Mouse (Mus musculus) gastrocnemius, postnatal 36 days (tissue): ENCODE data around the gene Alg9. TPM values are rescaled to one million over a fixed set of nuclear protein-coding genes. Genes with fewer than 3 reads are reported as not detected.

ENCODE experiments used
- DNase-seq, 2 experiments: peaks; one replicate each; pipeline ENCODE4 v3.0.0; 2022
- intact Hi-C: fragments of 180-260 bp; cut with DNase I; formaldehyde crosslinking; loops from one replicate; pipeline ENCODE4 v1.15.1; 2025
- total RNA-seq, 2 experiments: library from RNA; stranded (reverse); gene quantifications; 2 replicates each; pipeline ENCODE4 v1.2.3; 2021

Alg9 gene
- total RNA-seq, 2 experiments from 2014 or later = 7.1 to 10.2 TPM

GRCm38 (mm10) chr9:50873210-50873609, 98.4 kb downstream of the Alg9 start:
- DNase-seq = no peak
- intact Hi-C loops = no loop called here

- DNase-seq = no peak
- intact Hi-C loops = no loop called here
Observed at GRCm38 (mm10) chr9:50874031-50874430, 99.2 kb downstream of the Alg9 start.

- intact Hi-C loops = no loop called here
- DNase-seq = no peak
Observed at GRCm38 (mm10) chr9:50875470-50875869, 100.7 kb downstream of the Alg9 start.

GRCm38 (mm10) chr9:50876287-50876686, 101.5 kb downstream of the Alg9 start:
- DNase-seq = no peak
- intact Hi-C loops = no loop called here

- intact Hi-C loops = no loop called here
- DNase-seq = no peak
Observed at GRCm38 (mm10) chr9:50877431-50877830, 102.6 kb downstream of the Alg9 start.

GRCm38 (mm10) chr9:50882183-50882582, 107.4 kb downstream of the Alg9 start:
- no peak for DNase-seq
- intact Hi-C loops = no loop called here

GRCm38 (mm10) chr9:50884093-50884492, 109.3 kb downstream of the Alg9 start:
- peak in 1 of 2 experiments; percentile 23 for DNase-seq
- intact Hi-C loops = no loop called here

- intact Hi-C loops = no loop called here
- DNase-seq = peak; percentile 64 to 68
Observed at GRCm38 (mm10) chr9:50884741-50885599, 110.2 kb downstream of the Alg9 start.

- intact Hi-C loops = no loop called here
- peak; percentile 32 to 35 for DNase-seq
Observed at GRCm38 (mm10) chr9:50885600-50885987, 110.8 kb downstream of the Alg9 start.

- no peak for DNase-seq
- intact Hi-C loops = no loop called here
Observed at GRCm38 (mm10) chr9:50886870-50887269, 112.1 kb downstream of the Alg9 start.

- no peak for DNase-seq
- intact Hi-C loops = no loop called here
Observed at GRCm38 (mm10) chr9:50887351-50887750, 112.5 kb downstream of the Alg9 start.

GRCm38 (mm10) chr9:50889211-50889610, 114.4 kb downstream of the Alg9 start:
- DNase-seq = no peak

GRCm38 (mm10) chr9:50889964-50890363, 115.1 kb downstream of the Alg9 start:
- no peak for DNase-seq
- intact Hi-C loops = no loop called here

More at GRCm38 (mm10) chr9:50889211-50889610, 114.4 kb downstream of the Alg9 start:
- intact Hi-C loops = no loop called here

- intact Hi-C loops = no loop called here
- DNase-seq = no peak
Observed at GRCm38 (mm10) chr9:50890494-50891090, 115.8 kb downstream of the Alg9 start.

Other genes starting within 250 kb of the Alg9 start
- gene Pts, start 246.3 kb upstream of the Alg9 start, total RNA-seq = 10 to 100 TPM in 1 of 2 experiments, 1 to 10 TPM in 1; 9.5 to 10.0 TPM
- gene Il18, start 220.2 kb upstream of the Alg9 start, total RNA-seq = 1 to 10 TPM in 1 of 2 experiments, under 1 TPM in 1; 0.87 to 1.4 TPM
- under 1 TPM in 1 of 2 experiments, not detected in 1; 0.36 TPM for gene Bco2, start 219.8 kb upstream of the Alg9 start, total RNA-seq
- gene Tex12, start 213.7 kb upstream of the Alg9 start, total RNA-seq = not detected
- gene Sdhd, start 171.2 kb upstream of the Alg9 start, total RNA-seq = 100 to 1,000 TPM; 313 to 336 TPM
- gene Timm8b, start 171.1 kb upstream of the Alg9 start, total RNA-seq = 100 to 1,000 TPM; 184 to 202 TPM
- gene Pih1d2, start 157.7 kb upstream of the Alg9 start, total RNA-seq = under 1 TPM in 1 of 2 experiments, not detected in 1; 0.96 TPM
- gene Nkapd1, start 157.6 kb upstream of the Alg9 start, total RNA-seq = 10 to 100 TPM in 1 of 2 experiments, 1 to 10 TPM in 1; 8.1 to 11.4 TPM
- 100 to 1,000 TPM; 207 to 232 TPM for gene Dlat, start 115.2 kb upstream of the Alg9 start, total RNA-seq
- gene Dixdc1, start 35.5 kb upstream of the Alg9 start, total RNA-seq = 1 to 10 TPM; 1.4 to 3.5 TPM
- gene 2310030G06Rik, start 28.5 kb upstream of the Alg9 start, total RNA-seq = 1 to 10 TPM; 1.8 to 4.2 TPM
- gene Cryab, start 23.7 kb upstream of the Alg9 start, total RNA-seq = 1,000 to 10,000 TPM; 1,018 to 1,083 TPM
- 100 to 1,000 TPM; 118 to 134 TPM for gene Hspb2, start 22.7 kb upstream of the Alg9 start, total RNA-seq
- gene Fdxacb1, start 6.8 kb upstream of the Alg9 start, total RNA-seq = 1 to 10 TPM; 4.3 to 4.6 TPM
- gene 1110032A03Rik, start 501 bp downstream of the Alg9 start, total RNA-seq = 10 to 100 TPM in 1 of 2 experiments, 1 to 10 TPM in 1; 9.8 to 11.2 TPM
- gene Ppp2r1b, start 70.3 kb downstream of the Alg9 start, total RNA-seq = 1 to 10 TPM; 4.9 to 5.9 TPM
- gene Sik2, start 234.1 kb downstream of the Alg9 start, total RNA-seq = 10 to 100 TPM; 21.8 to 21.9 TPM